Mouse (Mus musculus) brain, adult 2 months (tissue): ENCODE measurements around the gene Rhox4e.
"Not testable (repeated sequence)": the region's sequence is repeated elsewhere in the genome, so short reads cannot be mapped to it uniquely, and the experiment has no call there.

Experiments
- DNase-seq: peaks from one replicate; pipeline ENCODE4 v3.0.0; 2011; ENCODE audit warnings: low read depth, low spot score

Rhox4e gene

GRCm38 (mm10) chrX:37557112-37557511, at the start of gene Rhox4e:
Gene Rhox4e (plus strand): TSS chrX:37557412.
- not testable (repeated sequence) for DNase-seq

GRCm38 (mm10) chrX:37514059-37514458, 43.2 kb upstream of the Rhox4e start, which contains the start of gene Rhox4d:
Gene Rhox4d (plus strand): TSS chrX:37514359.
- DNase-seq = not testable (repeated sequence)

- not testable (repeated sequence) for DNase-seq
Observed at GRCm38 (mm10) chrX:37530152-37530551, 27.1 kb upstream of the Rhox4e start, which contains the start of gene Rhox2e. Gene Rhox2e (plus strand): TSS chrX:37530452.

- not testable (repeated sequence) for DNase-seq
Observed at GRCm38 (mm10) chrX:37541719-37542118, 15.5 kb upstream of the Rhox4e start, which contains the start of gene Rhox3e. Gene Rhox3e (plus strand): TSS chrX:37542019.

- DNase-seq = not testable (repeated sequence)
Observed at GRCm38 (mm10) chrX:37571105-37571504, 13.9 kb downstream of the Rhox4e start, which contains the start of gene Rhox2f. Gene Rhox2f (plus strand): TSS chrX:37571405.

- not testable (repeated sequence) for DNase-seq
Observed at GRCm38 (mm10) chrX:37572638-37573037, 15.4 kb downstream of the Rhox4e start.

GRCm38 (mm10) chrX:37580692-37581091, 23.5 kb downstream of the Rhox4e start, which contains the start of gene Rhox3f:
Gene Rhox3f (plus strand): TSS chrX:37580992.
- not testable (repeated sequence) for DNase-seq

GRCm38 (mm10) chrX:37607604-37608003, 50.4 kb downstream of the Rhox4e start, which contains the start of gene Rhox4f:
Gene Rhox4f (minus strand): TSS chrX:37607704.
- DNase-seq = not testable (repeated sequence)
